Mouse (Mus musculus): ENCODE measurements around the gene Rasa2.

DNA sequence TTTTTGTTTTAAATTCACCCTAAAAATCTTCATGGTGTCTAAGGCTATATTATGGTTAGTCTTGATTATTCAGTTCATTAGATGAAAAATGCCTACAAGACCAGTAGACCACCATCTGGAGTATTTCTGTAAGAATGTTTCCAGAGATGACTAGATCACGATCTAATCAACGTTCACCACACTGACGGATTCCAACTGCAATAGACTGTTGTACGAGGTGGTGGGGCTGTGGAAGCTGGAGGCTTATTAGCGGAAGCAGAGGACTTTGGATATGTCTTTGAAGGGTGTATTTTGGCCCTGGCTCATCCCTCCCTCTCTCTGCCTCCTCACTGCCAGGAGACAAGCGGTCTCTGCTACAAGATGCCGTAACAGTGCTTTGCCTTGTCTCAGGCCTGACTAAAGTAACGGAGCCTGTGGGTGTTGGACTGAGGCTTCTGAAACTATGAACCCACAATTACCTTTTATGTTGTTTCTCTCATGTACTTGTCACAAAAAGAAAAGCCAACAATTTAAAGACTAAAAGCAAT is 64.9 kb downstream of the Rasa2 start:
- TF ChIP-seq SMC3 (IDR thresholded peaks at IDR 0.05; ENCODE audit: low read depth, low read length) (no peak), TCF12 (IDR thresholded peaks at IDR 0.05; ENCODE audit: low read depth, low read length) (no peak), MXI1 (IDR thresholded peaks at IDR 0.05; ENCODE audit: low read depth, low read length) (no peak), CTCF (IDR thresholded peaks at IDR 0.05 in 2 of 3, conservative IDR thresholded peaks at IDR 0.05 in 1 of 3; ENCODE audit: control insufficient read depth in 1 of 3, insufficient read depth in 1 of 3, low read depth in 2 of 3, low read length in 3 of 3, poor library complexity in 1 of 3, severe bottlenecking in 1 of 3) (no peak), EP300 (IDR thresholded peaks at IDR 0.05; ENCODE audit: low read depth in 1 of 2, low read length in 2 of 2) (0 out of 4 replicates have a peak, but pooled peaks of 1 of the 2 experiments have one; percentile 9), POLR2A (IDR thresholded peaks at IDR 0.05; ENCODE audit: control insufficient read depth in 1 of 2, insufficient read depth in 1 of 2, low read depth in 1 of 2, low read length in 2 of 2, poor library complexity in 1 of 2) (no peak), UBTF (IDR thresholded peaks at IDR 0.05; ENCODE audit: borderline replicate concordance, insufficient read depth, low read depth, low read length) (no peak), POLR2AphosphoS2 (IDR thresholded peaks at IDR 0.05; ENCODE audit: low read length) (no peak)

Data from MEL (cell line).